Mouse (Mus musculus) heart, embryonic 14.5 days (tissue): ENCODE measurements around the gene Ntmt1. TPM values are rescaled to one million over a fixed set of nuclear protein-coding genes. Genes with fewer than 3 reads are reported as not detected.
A peak's percentile ranks its signal among the peaks of the same experiment; 100 is the strongest.

ENCODE experiments used
- ATAC-seq: fragments of 200-750 bp; cut with Nextera tagmentation; 2 replicates; pipeline ENCODE4 v1.8.0; 2017; ENCODE audit warnings: low read depth, moderate TSS enrichment; ENCODE audit not compliant: insufficient number of reproducible peaks, insufficient read depth, low FRiP score
- H3K27ac ChIP-seq, 2 experiments: fragments of 200-500 bp in 1 of 2; fragments of 300-500 bp in 1 of 2; sonication (generic) in 1 of 2; replicated peaks in 1 of 2; 2 replicates each; pipeline ENCODE4 v1.5.1; 2012 to 2014; ENCODE audit warnings: low read depth in 2 of 2, low read length in 2 of 2, control low read depth in 1 of 2, mild to moderate bottlenecking in 1 of 2, mixed read lengths in 1 of 2; ENCODE audit not compliant: control insufficient read depth in 1 of 2, insufficient read depth in 1 of 2
- H3K27me3 ChIP-seq: fragments of 300-500 bp; sonication (generic); 2 replicates; pipeline ENCODE4 v1.6.1; 2014; ENCODE audit warnings: mild to moderate bottlenecking, low read length, control low read depth; ENCODE audit not compliant: control insufficient read depth, insufficient read depth
- H3K36me3 ChIP-seq: fragments of 300-500 bp; sonication (generic); 2 replicates; pipeline ENCODE4 v1.6.1; 2014; ENCODE audit warnings: mild to moderate bottlenecking, control low read depth, low read length, mixed read lengths; ENCODE audit not compliant: control insufficient read depth, insufficient read depth
- H3K4me1 ChIP-seq, 2 experiments: fragments of 200-500 bp in 1 of 2; fragments of 300-500 bp in 1 of 2; sonication (generic) in 1 of 2; 2 replicates each; pipeline ENCODE4 v1.6.1; 2012 to 2014; ENCODE audit warnings: low read length in 2 of 2, control low read depth in 1 of 2, mixed read lengths in 1 of 2; ENCODE audit not compliant: control insufficient read depth in 2 of 2, insufficient read depth in 2 of 2
- H3K4me2 ChIP-seq: fragments of 300-500 bp; sonication (generic); 2 replicates; pipeline ENCODE4 v1.6.1; 2014; ENCODE audit warnings: mild to moderate bottlenecking, low read length
- H3K4me3 ChIP-seq, 2 experiments: fragments of 200-500 bp in 1 of 2; fragments of 300-500 bp in 1 of 2; sonication (generic) in 1 of 2; 2 replicates each; pipeline ENCODE4 v1.5.1; 2012 to 2014; ENCODE audit warnings: low read length in 2 of 2, mild to moderate bottlenecking in 2 of 2, control low read depth in 1 of 2, low read depth in 1 of 2, moderate library complexity in 1 of 2; ENCODE audit not compliant: control insufficient read depth in 1 of 2, insufficient read depth in 1 of 2
- H3K9ac ChIP-seq: fragments of 300-500 bp; sonication (generic); 2 replicates; pipeline ENCODE4 v1.6.1; 2014; ENCODE audit warnings: mild to moderate bottlenecking, low read length
- H3K9me3 ChIP-seq: fragments of 300-500 bp; sonication (generic); 2 replicates; pipeline ENCODE4 v1.6.1; 2016; ENCODE audit warnings: low read length, control low read depth; ENCODE audit not compliant: control insufficient read depth
- WGBS: fragments of 180-500 bp; shearing (Covaris S2); extraction: QIAGEN DNeasy Blood & Tissue Kit; methylation state at CpG from one replicate; pipeline ENCODE4 v1.1.7; 2014; 5-methylcytosine and 5-hydroxymethylcytosine counted together
- polyA plus RNA-seq: library from polyadenylated mRNA; unstranded; fragments of >200 nt; fragmentation: Nextera tagmentation; extraction: Ambion mirVana; gene quantifications from 2 replicates; pipeline ENCODE4 v1.2.1, GENCODE M21; 2014

Ntmt1 gene
- polyA plus RNA-seq, 1 experiment from 2014 or later, result 84.2 TPM

DNA sequence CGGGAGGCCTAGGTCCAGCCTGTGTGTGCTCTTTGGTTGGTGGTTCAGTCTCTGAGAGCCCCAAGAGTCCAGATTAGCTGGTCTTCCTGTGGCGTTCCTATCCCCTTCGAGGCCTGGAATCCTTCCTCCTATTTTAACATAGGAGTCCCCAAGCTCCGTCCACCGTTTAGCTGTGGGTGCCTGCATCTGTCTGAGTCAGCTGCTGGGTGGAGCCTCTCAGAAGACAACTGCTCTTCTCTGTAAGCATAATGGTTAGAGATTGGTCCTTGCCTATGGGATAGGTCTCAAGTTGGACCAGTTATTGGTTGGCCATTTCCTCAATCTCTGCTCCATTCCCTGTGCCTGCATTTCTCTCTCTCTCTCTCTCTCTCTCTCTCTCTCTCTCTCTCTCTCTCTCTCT is 52.2 kb downstream of the Ntmt1 start:
- ATAC-seq, result no peak
- Histone ChIP-seq H3K4me3 (no peak overlapping the region), H3K9me3 (no peaks in the 10 kb centered on the region), H3K27ac (peak overlapping the region in 1 of 2 experiments; percentile 15; a peak in 2 of 4 replicates), H3K4me1 (peaks cover 33 to 46% of the 10 kb centered on the region in 2 experiments), H3K27me3 (no peaks in the 10 kb centered on the region), H3K4me2 (no peak overlapping the region), H3K9ac (no peak overlapping the region), H3K36me3 (no peaks in the 10 kb centered on the region)
- 54% methylated on average over 5 of the region's 5 CpGs for WGBS

DNA sequence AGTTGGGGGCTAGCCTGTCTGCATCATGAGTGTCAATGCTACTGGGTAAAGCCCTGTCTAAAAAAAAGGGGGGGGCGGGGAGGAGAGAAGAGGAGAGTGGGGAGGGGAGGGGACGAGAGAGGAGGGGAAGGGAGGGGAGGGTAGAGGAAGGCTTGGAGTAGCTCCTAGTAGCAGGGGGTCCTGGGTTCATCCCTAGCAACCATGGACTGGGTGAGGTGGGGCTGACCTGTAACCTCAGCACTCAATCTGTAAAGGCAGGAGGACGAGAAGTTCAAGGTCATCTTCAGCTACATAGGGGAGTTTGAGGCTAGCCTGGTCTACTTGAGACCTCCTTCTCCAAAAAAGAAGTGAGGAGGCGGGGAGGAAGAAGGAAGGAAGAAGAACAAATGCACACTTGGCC is 54.5 kb downstream of the Ntmt1 start:
- Histone ChIP-seq H3K9me3 (no peaks in the 10 kb centered on the region), H3K4me2 (no peak overlapping the region), H3K4me1 (peaks cover 33 to 49% of the 10 kb centered on the region in 2 experiments), H3K9ac (no peak overlapping the region), H3K36me3 (no peaks in the 10 kb centered on the region), H3K27ac (no peak overlapping the region), H3K4me3 (no peak overlapping the region), H3K27me3 (no peaks in the 10 kb centered on the region)
- 74% methylated on average over 4 of the region's 4 CpGs for WGBS
- no peak for ATAC-seq

GRCm38 (mm10) chr2:30863574-30863973 is 55.9 kb downstream of the Ntmt1 start:
- Histone ChIP-seq H3K4me1 (peaks cover 29 to 46% of the 10 kb centered on the region in 2 experiments), H3K9me3 (no peaks in the 10 kb centered on the region), H3K4me3 (no peak overlapping the region), H3K9ac (peak overlapping the region; percentile 2; the same call in 1 of the 2 replicates), H3K27ac (peak overlapping the region; percentile 76 to 81), H3K27me3 (no peaks in the 10 kb centered on the region), H3K36me3 (no peaks in the 10 kb centered on the region), H3K4me2 (peak overlapping the region; percentile 24; the same call in 1 of the 2 replicates)
- peak; percentile 41; the same call in 1 of the 2 replicates for ATAC-seq
- WGBS, result 16% methylated on average over 9 of the region's 9 CpGs

GRCm38 (mm10) chr2:30864968-30865381 is 57.3 kb downstream of the Ntmt1 start:
- peak; percentile 14; the same call in 1 of the 2 replicates for ATAC-seq
- H3K27ac ChIP-seq, result peak overlapping the region; percentile 76 to 81; a peak in 3 of 4 replicates

DNA sequence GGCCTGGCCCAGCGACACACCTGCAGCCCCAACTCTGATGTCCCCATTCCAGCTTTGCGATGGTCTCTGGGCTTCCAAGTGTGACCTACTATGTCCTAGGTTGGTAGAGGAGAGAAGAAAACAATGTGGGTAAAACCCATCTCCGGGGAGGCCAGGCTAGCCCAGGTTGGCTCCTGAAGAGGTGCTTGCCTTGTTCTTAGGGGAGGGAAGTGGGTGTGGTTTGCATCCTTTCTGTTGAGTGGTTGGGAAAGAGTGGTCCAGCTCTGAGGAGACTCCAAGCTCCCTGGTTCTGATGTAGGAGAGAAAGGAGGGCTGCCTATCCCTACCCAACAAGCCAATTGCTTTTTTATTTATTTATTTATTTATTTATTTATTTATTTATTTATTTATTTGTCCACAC is 57.8 kb downstream of the Ntmt1 start:
- ATAC-seq, result no peak
- H3K27me3 ChIP-seq, result no peaks in the 10 kb centered on the region
- H3K36me3 ChIP-seq, result no peaks in the 10 kb centered on the region
- no peak overlapping the region for H3K4me3 ChIP-seq
- no peak overlapping the region for H3K9ac ChIP-seq
- no peak overlapping the region for H3K4me2 ChIP-seq
- H3K27ac ChIP-seq, result peak overlapping the region in 1 of 2 experiments; percentile 81; a peak in 1 of 4 replicates
- H3K4me1 ChIP-seq, result peaks cover 24 to 33% of the 10 kb centered on the region in 2 experiments
- no peaks in the 10 kb centered on the region for H3K9me3 ChIP-seq
- 59% methylated on average over 3 of the region's 3 CpGs for WGBS

More at GRCm38 (mm10) chr2:30864968-30865381, 57.3 kb downstream of the Ntmt1 start:
- 11% methylated on average over 34 of the region's 35 CpGs for WGBS
- H3K4me3 ChIP-seq, result peak overlapping the region; percentile 6 to 21; a peak in 3 of 4 replicates
- H3K4me2 ChIP-seq, result peak overlapping the region; percentile 57
- H3K36me3 ChIP-seq, result no peaks in the 10 kb centered on the region
- H3K9me3 ChIP-seq, result no peaks in the 10 kb centered on the region
- peak overlapping the region; percentile 62 for H3K9ac ChIP-seq
- no peaks in the 10 kb centered on the region for H3K27me3 ChIP-seq
- peaks cover 24 to 33% of the 10 kb centered on the region in 2 experiments for H3K4me1 ChIP-seq

GRCm38 (mm10) chr2:30870863-30871262 is 63.2 kb downstream of the Ntmt1 start:
- no peaks in the 10 kb centered on the region for H3K36me3 ChIP-seq
- no peak overlapping the region for H3K27ac ChIP-seq
- no peak overlapping the region for H3K4me2 ChIP-seq
- H3K4me1 ChIP-seq, result peaks cover 28 to 36% of the 10 kb centered on the region in 2 experiments
- no peaks in the 10 kb centered on the region for H3K27me3 ChIP-seq
- no peak overlapping the region for H3K4me3 ChIP-seq
- H3K9me3 ChIP-seq, result no peaks in the 10 kb centered on the region
- ATAC-seq, result no peak
- WGBS, result 75% methylated on average over 8 of the region's 8 CpGs
- no peak overlapping the region for H3K9ac ChIP-seq

Other genes with a start within 250 kb of the Ntmt1 start
- 3.2 and 3.8 TPM in 2 replicates for gene Cstad, start 212.8 kb upstream of the Ntmt1 start, polyA plus RNA-seq
- 1.8 and 2.1 TPM in 2 replicates for gene 1700001O22Rik, start 4.2 kb upstream of the Ntmt1 start, polyA plus RNA-seq
- 16.7 and 17.8 TPM in 2 replicates for gene Asb6, start 22.5 kb downstream of the Ntmt1 start, polyA plus RNA-seq
- gene Prrx2, start 27.1 kb downstream of the Ntmt1 start, polyA plus RNA-seq, result 33.2 and 47.0 TPM in 2 replicates
- gene Ptges, start 122.0 kb downstream of the Ntmt1 start, polyA plus RNA-seq, result 3.2 and 3.9 TPM in 2 replicates
- 22.4 and 26.1 TPM in 2 replicates for gene Tor1b, start 145.1 kb downstream of the Ntmt1 start, polyA plus RNA-seq
- gene Tor1a, start 160.1 kb downstream of the Ntmt1 start, polyA plus RNA-seq, result 44.4 and 48.8 TPM in 2 replicates
- 30.8 and 32.9 TPM in 2 replicates for gene BC005624, start 174.4 kb downstream of the Ntmt1 start, polyA plus RNA-seq
- 34.4 and 35.6 TPM in 2 replicates for gene Usp20, start 174.5 kb downstream of the Ntmt1 start, polyA plus RNA-seq